Mouse (Mus musculus): ENCODE measurements at regions not wholly inside any gene's neighbourhood (a gene's known extent, or its start where the extent isn't known, plus 50 kb on each side); places are given as distances from the start of the nearest gene placed in this dataset.
"Not testable (repeated sequence)": the region's sequence is repeated elsewhere in the genome, so short reads cannot be mapped to it uniquely, and the experiment has no call there.

DNA sequence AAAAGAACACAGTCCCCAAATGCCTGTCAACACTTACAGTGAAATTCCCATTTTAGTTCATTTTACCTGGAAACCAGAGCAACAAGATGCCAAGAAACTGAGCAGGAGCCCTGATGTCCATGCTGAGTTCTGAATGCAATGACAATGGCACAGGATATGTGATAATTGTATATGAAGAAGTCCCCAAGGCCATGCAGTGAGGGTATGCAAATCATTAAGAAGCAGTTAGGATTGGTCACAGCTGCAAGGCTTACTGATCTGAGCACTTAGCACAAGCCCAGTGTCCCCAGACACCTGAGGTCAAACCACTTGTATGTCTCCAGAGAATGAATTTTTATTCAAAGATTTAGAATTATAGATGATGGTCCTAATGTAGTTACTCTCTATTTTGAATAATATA lies 419.0 kb upstream of the Tacstd2 start:
- H3K4me1 ChIP-seq (ENCODE audit: control insufficient read depth, insufficient read depth, low read length); H3K36me3 ChIP-seq (ENCODE audit: control insufficient read depth, insufficient read depth, low read length); H3K9me3 ChIP-seq (ENCODE audit: control insufficient read depth, low read length); DNase-seq (ENCODE audit: low spot score); ATAC-seq (ENCODE audit: low read depth); H3K27me3 ChIP-seq (replicated peaks; ENCODE audit: control insufficient read depth, insufficient read depth, low read length); H3K27ac ChIP-seq (replicated peaks; ENCODE audit: low read depth, low read length); H3K4me2 ChIP-seq (ENCODE audit: low read depth, low read length); H3K4me3 ChIP-seq (ENCODE audit: low read depth, low read length); H3K9ac ChIP-seq (ENCODE audit: low read depth, low read length): not testable (repeated sequence)

DNA sequence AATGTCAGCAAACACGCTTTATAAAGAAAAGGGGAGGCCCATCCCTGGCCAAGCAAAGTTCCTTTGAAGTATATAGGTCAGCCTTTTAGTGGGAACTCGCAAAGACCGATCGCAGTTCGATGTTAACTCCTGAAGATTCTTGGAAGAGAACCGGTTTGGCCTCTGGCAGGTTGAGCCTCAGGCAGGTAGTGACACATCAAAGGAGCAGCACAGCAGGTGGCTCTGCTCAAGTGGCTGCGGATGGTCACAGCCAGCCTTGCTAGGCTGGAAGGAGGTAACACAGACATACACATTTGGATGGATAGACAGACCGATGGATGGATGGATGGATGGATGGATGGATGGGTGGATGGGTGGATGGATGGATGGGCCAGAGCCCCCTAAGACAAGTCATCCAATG lies 395.9 kb upstream of the Tacstd2 start:
- H3K4me2 ChIP-seq (ENCODE audit: low read depth, low read length); DNase-seq (ENCODE audit: low spot score); H3K4me1 ChIP-seq (ENCODE audit: control insufficient read depth, insufficient read depth, low read length); H3K27ac ChIP-seq (replicated peaks; ENCODE audit: low read depth, low read length); H3K9ac ChIP-seq (ENCODE audit: low read depth, low read length); H3K27me3 ChIP-seq (replicated peaks; ENCODE audit: control insufficient read depth, insufficient read depth, low read length); H3K4me3 ChIP-seq (ENCODE audit: low read depth, low read length); ATAC-seq (ENCODE audit: low read depth); H3K36me3 ChIP-seq (ENCODE audit: control insufficient read depth, insufficient read depth, low read length); H3K9me3 ChIP-seq (ENCODE audit: control insufficient read depth, low read length): not testable (repeated sequence)
- WGBS, result 27% methylated on average over 8 of the region's 8 CpGs

- Histone ChIP-seq H3K4me3 (ENCODE audit: low read depth, low read length) (no peak overlapping the region), H3K4me1 (ENCODE audit: control insufficient read depth, insufficient read depth, low read length) (no peaks in the 10 kb centered on the region), H3K27ac (replicated peaks; ENCODE audit: low read depth, low read length) (no peak overlapping the region), H3K36me3 (ENCODE audit: control insufficient read depth, insufficient read depth, low read length) (no peaks in the 10 kb centered on the region), H3K9me3 (ENCODE audit: control insufficient read depth, low read length) (no peaks in the 10 kb centered on the region), H3K27me3 (replicated peaks; ENCODE audit: control insufficient read depth, insufficient read depth, low read length) (no peaks in the 10 kb centered on the region), H3K4me2 (ENCODE audit: low read depth, low read length) (no peak overlapping the region), H3K9ac (ENCODE audit: low read depth, low read length) (no peak overlapping the region)
- DNase-seq (ENCODE audit: low spot score), result no peak
- ATAC-seq (ENCODE audit: low read depth), result no peak
These were observed 386.9 kb upstream of the Tacstd2 start for GRCm38 (mm10) chr6:67922537-67922936.

DNA sequence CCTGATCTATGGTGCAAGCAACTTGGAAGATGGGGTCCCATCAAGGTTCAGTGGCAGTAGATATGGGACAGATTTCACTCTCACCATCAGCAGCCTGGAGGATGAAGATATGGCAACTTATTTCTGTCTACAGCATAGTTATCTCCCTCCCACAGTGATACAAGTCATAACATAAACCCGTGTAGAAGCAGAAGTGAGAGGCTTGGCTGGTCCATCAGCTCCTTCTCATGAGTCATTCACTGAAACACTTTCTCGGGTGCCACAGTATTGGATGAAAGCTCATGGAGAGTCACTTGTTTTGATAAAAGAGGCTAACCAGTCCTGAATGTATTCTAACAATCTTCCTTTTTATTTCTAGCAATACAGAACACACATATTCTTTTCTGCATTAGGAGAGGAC lies 378.3 kb upstream of the Tacstd2 start:
- H3K9me3 ChIP-seq (ENCODE audit: control insufficient read depth, low read length), result no peaks in the 10 kb centered on the region
- ATAC-seq (ENCODE audit: low read depth) (no peak), DNase-seq (ENCODE audit: low spot score) (no peak)
- H3K4me2 ChIP-seq (ENCODE audit: low read depth, low read length), result no peak overlapping the region
- whole genome bisulfite sequencing, result 68% methylated on average over 2 of the region's 2 CpGs
- no peaks in the 10 kb centered on the region for H3K36me3 ChIP-seq (ENCODE audit: control insufficient read depth, insufficient read depth, low read length)
- H3K27ac ChIP-seq (replicated peaks; ENCODE audit: low read depth, low read length), result no peak overlapping the region
- no peaks in the 10 kb centered on the region for H3K27me3 ChIP-seq (replicated peaks; ENCODE audit: control insufficient read depth, insufficient read depth, low read length)
- no peak overlapping the region for H3K9ac ChIP-seq (ENCODE audit: low read depth, low read length)
- no peaks in the 10 kb centered on the region for H3K4me1 ChIP-seq (ENCODE audit: control insufficient read depth, insufficient read depth, low read length)
- H3K4me3 ChIP-seq (ENCODE audit: low read depth, low read length), result no peak overlapping the region

DNA sequence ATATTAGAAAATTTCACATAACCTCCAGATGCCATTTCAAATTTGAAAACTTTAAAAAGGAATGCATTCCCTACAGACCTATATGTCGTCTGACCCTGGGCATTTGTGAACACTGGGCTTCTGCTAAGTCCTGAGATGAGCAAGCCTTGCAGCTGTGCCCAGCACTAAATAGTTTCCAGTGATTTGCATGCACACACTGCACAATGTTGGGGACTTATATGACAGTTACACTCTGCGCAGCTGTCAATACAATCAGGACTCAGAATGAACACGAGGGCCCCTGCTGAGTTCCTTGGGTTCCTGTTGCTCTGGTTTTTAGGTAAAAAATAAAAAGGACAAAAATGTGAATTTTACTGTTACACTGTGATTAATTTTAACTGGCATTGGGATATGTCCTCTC lies 377.7 kb upstream of the Tacstd2 start:
- H3K4me2 ChIP-seq (ENCODE audit: low read depth, low read length), result no peak overlapping the region
- H3K27me3 ChIP-seq (replicated peaks; ENCODE audit: control insufficient read depth, insufficient read depth, low read length), result no peaks in the 10 kb centered on the region
- H3K9ac ChIP-seq (ENCODE audit: low read depth, low read length), result no peak overlapping the region
- no peaks in the 10 kb centered on the region for H3K9me3 ChIP-seq (ENCODE audit: control insufficient read depth, low read length)
- ATAC-seq (ENCODE audit: low read depth) (no peak), DNase-seq (ENCODE audit: low spot score) (no peak)
- H3K4me3 ChIP-seq (ENCODE audit: low read depth, low read length), result no peak overlapping the region
- H3K4me1 ChIP-seq (ENCODE audit: control insufficient read depth, insufficient read depth, low read length), result no peaks in the 10 kb centered on the region
- H3K36me3 ChIP-seq (ENCODE audit: control insufficient read depth, insufficient read depth, low read length), result no peaks in the 10 kb centered on the region
- WGBS, result 71% methylated on average over 3 of the region's 3 CpGs
- H3K27ac ChIP-seq (replicated peaks; ENCODE audit: low read depth, low read length), result no peak overlapping the region

GRCm38 (mm10) chr6:67896495-67896894 lies 360.9 kb upstream of the Tacstd2 start:
- H3K27me3 ChIP-seq (replicated peaks; ENCODE audit: control insufficient read depth, insufficient read depth, low read length), result no peaks in the 10 kb centered on the region
- H3K9ac ChIP-seq (ENCODE audit: low read depth, low read length), result no peak overlapping the region
- ATAC-seq (ENCODE audit: low read depth) (no peak), DNase-seq (ENCODE audit: low spot score) (no peak)
- H3K4me3 ChIP-seq (ENCODE audit: low read depth, low read length), result no peak overlapping the region
- no peak overlapping the region for H3K27ac ChIP-seq (replicated peaks; ENCODE audit: low read depth, low read length)
- 65% methylated on average over 3 of the region's 3 CpGs for WGBS
- no peaks in the 10 kb centered on the region for H3K9me3 ChIP-seq (ENCODE audit: control insufficient read depth, low read length)
- no peaks in the 10 kb centered on the region for H3K4me1 ChIP-seq (ENCODE audit: control insufficient read depth, insufficient read depth, low read length)
- no peaks in the 10 kb centered on the region for H3K36me3 ChIP-seq (ENCODE audit: control insufficient read depth, insufficient read depth, low read length)
- H3K4me2 ChIP-seq (ENCODE audit: low read depth, low read length), result no peak overlapping the region

GRCm38 (mm10) chr6:67895858-67896257 lies 360.3 kb upstream of the Tacstd2 start:
- DNase-seq (ENCODE audit: low spot score), result no peak
- 77% methylated on average over 2 of the region's 2 CpGs for WGBS
- ATAC-seq (ENCODE audit: low read depth), result no peak
- Histone ChIP-seq H3K27ac (replicated peaks; ENCODE audit: low read depth, low read length) (no peak overlapping the region), H3K4me2 (ENCODE audit: low read depth, low read length) (no peak overlapping the region), H3K4me1 (ENCODE audit: control insufficient read depth, insufficient read depth, low read length) (no peaks in the 10 kb centered on the region), H3K9me3 (ENCODE audit: control insufficient read depth, low read length) (no peaks in the 10 kb centered on the region), H3K36me3 (ENCODE audit: control insufficient read depth, insufficient read depth, low read length) (no peaks in the 10 kb centered on the region), H3K4me3 (ENCODE audit: low read depth, low read length) (no peak overlapping the region), H3K9ac (ENCODE audit: low read depth, low read length) (no peak overlapping the region), H3K27me3 (replicated peaks; ENCODE audit: control insufficient read depth, insufficient read depth, low read length) (no peaks in the 10 kb centered on the region)

DNA sequence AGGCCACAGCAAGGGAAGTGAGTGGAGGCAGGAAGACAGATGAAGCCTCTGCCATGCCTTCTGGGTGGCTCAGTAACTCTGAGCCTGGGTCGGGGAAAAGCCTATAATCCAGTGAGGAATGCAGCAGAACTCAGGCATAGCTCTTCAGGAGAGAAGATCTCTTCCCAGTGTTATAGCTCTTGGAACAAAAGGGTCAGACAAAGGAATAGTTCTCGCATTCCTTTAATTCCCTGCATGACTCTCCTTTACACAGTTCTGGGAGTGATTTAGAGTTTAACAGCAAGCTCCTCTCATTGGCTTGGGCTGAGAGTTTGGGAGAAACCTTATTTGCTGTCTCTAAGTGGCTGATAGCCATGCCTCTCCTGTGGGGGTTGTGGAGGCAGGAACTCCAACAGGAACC lies 352.0 kb upstream of the Tacstd2 start:
- Histone ChIP-seq H3K36me3 (ENCODE audit: control insufficient read depth, insufficient read depth, low read length) (no peaks in the 10 kb centered on the region), H3K4me2 (ENCODE audit: low read depth, low read length) (no peak overlapping the region), H3K4me3 (ENCODE audit: low read depth, low read length) (no peak overlapping the region), H3K27ac (replicated peaks; ENCODE audit: low read depth, low read length) (no peak overlapping the region), H3K27me3 (replicated peaks; ENCODE audit: control insufficient read depth, insufficient read depth, low read length) (no peaks in the 10 kb centered on the region), H3K9ac (ENCODE audit: low read depth, low read length) (no peak overlapping the region), H3K9me3 (ENCODE audit: control insufficient read depth, low read length) (no peaks in the 10 kb centered on the region), H3K4me1 (ENCODE audit: control insufficient read depth, insufficient read depth, low read length) (no peaks in the 10 kb centered on the region)
- DNase-seq (ENCODE audit: low spot score) (no peak), ATAC-seq (ENCODE audit: low read depth) (no peak)
- 54% methylated on average over 2 of the region's 2 CpGs for WGBS

GRCm38 (mm10) chr6:67884893-67885292 lies 349.3 kb upstream of the Tacstd2 start:
- ATAC-seq (ENCODE audit: low read depth), result no peak
- no peak overlapping the region for H3K4me2 ChIP-seq (ENCODE audit: low read depth, low read length)
- WGBS, result 84% methylated on average over 5 of the region's 5 CpGs

More at GRCm38 (mm10) chr6:67884893-67885292, 349.3 kb upstream of the Tacstd2 start:
- no peaks in the 10 kb centered on the region for H3K36me3 ChIP-seq (ENCODE audit: control insufficient read depth, insufficient read depth, low read length)
- DNase-seq (ENCODE audit: low spot score), result no peak
- H3K27me3 ChIP-seq (replicated peaks; ENCODE audit: control insufficient read depth, insufficient read depth, low read length), result no peaks in the 10 kb centered on the region
- H3K9me3 ChIP-seq (ENCODE audit: control insufficient read depth, low read length), result no peaks in the 10 kb centered on the region
- H3K4me3 ChIP-seq (ENCODE audit: low read depth, low read length), result no peak overlapping the region
- no peak overlapping the region for H3K9ac ChIP-seq (ENCODE audit: low read depth, low read length)
- no peak overlapping the region for H3K27ac ChIP-seq (replicated peaks; ENCODE audit: low read depth, low read length)
- no peaks in the 10 kb centered on the region for H3K4me1 ChIP-seq (ENCODE audit: control insufficient read depth, insufficient read depth, low read length)

All from embryonic facial prominence, embryonic 14.5 days (tissue).